In the genomic region with DNA sequence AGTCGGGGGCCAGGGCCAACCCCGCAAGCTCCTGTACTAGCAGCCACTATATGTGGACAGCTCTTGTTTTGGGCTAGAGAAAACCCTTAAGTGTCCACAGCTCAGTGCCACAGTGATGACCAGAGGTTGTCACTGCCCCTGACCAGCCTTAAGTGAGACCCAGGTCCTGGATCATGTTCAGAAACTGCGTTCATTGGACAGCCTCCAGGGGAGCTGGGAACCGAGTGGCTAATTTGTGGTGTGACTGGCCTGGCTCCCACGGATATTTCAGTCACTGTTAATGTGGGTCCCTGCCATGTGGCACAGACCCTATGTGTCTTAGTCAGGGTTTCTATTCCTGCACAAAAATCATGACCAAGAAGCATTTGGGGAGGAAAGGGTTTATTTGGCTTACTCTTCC, we compare ENCODE assay signal across 15 mouse cellular contexts.
"Had no signal": no experiment of that assay in that cellular context is flagged by ENCODE, and none has a peak within 500 bp of the region (broad histone marks: within the 10 kb centered on the region; RNA-seq: fewer than 3 reads in every experiment).

No protein-coding gene starts in this region.

- H3K27ac ChIP-seq: neural tube, embryonic 13.5 days; neural tube, embryonic 15.5 days; stomach, embryonic 15.5 days; stomach, postnatal 0 days had no signal

- H3K4me3 ChIP-seq: neural tube, embryonic 13.5 days; neural tube, embryonic 15.5 days; stomach, embryonic 15.5 days had no signal

- DNase-seq: right cerebral cortex, adult 18-20 months; right cerebral cortex, postnatal 14 days; right cerebral cortex, postnatal 25 days; right cerebral cortex, postnatal 4 days; spleen, adult 18-20 months; thymus, adult 18-20 months; thymus, adult 2 months; thymus, postnatal 14 days; thymus, postnatal 25 days; thymus, postnatal 36 days; thymus, postnatal 4 days had no signal

- H3K4me1 ChIP-seq: stomach, embryonic 15.5 days had no signal

- H3K27me3 ChIP-seq: neural tube, embryonic 13.5 days; neural tube, embryonic 15.5 days; stomach, embryonic 15.5 days had no signal
